In the genomic region with DNA sequence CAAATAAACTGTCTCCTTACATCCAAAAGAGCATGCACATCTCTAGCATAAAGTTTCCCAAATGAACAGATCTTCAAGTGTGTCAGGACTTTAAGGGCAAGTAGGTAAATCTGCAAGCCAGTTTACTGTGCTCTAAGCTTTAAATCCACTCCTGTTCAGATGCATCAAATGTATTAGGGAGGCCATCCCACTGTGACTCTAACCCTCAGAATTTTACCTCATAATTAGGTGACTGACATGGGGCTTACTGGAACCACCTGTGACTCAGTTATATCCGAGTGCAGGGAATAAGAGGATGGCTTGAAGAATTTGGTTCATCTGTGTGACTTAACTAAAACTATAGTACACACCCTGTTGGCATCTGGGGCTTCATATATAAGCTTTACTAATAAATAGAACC, we compare ENCODE assay signal across 8 mouse cellular contexts. TPM values are rescaled to one million over a fixed set of nuclear protein-coding genes. Genes with fewer than 3 reads are reported as not detected.
A peak's percentile ranks its signal among the peaks of the same experiment; 100 is the strongest.
DNase-seq lines count a peak whose midpoint lies in the region; ATAC-seq and TF ChIP-seq lines count a peak whose summit lies in the region.

No protein-coding gene starts in this region.

- ATAC-seq in neural tube, embryonic 11.5 days (ENCODE audit: insufficient read depth, low FRiP score, low TSS enrichment) = no peak
- no peak for ATAC-seq in forebrain, embryonic 11.5 days (replicated peaks; ENCODE audit: low FRiP score)
- no peak for ATAC-seq in limb, embryonic 14.5 days (ENCODE audit: low FRiP score, low read depth)
- no peak for ATAC-seq in stomach, embryonic 15.5 days (ENCODE audit: insufficient read depth, low FRiP score, low read depth)

- H3K36me3 ChIP-seq in neural tube, embryonic 11.5 days (ENCODE audit: control insufficient read depth, insufficient read depth, low read length) = peaks cover 9% of the 10 kb centered on the region; the same call in 1 of the 2 replicates
- peaks cover 4% of the 10 kb centered on the region; the same call in 1 of the 2 replicates for H3K36me3 ChIP-seq in forebrain, embryonic 11.5 days (ENCODE audit: control insufficient read depth, insufficient read depth, low read length)
- peaks cover 39% of the 10 kb centered on the region for H3K36me3 ChIP-seq in limb, embryonic 14.5 days (ENCODE audit: control insufficient read depth, insufficient read depth, low read length)
- peaks cover 20% of the 10 kb centered on the region for H3K36me3 ChIP-seq in stomach, embryonic 15.5 days

- H3K4me2 ChIP-seq in neural tube, embryonic 11.5 days (ENCODE audit: low read depth) = peak overlapping the region; percentile 66
- H3K4me2 ChIP-seq in forebrain, embryonic 11.5 days (ENCODE audit: low read depth, low read length, severe bottlenecking) = peak overlapping the region; percentile 66
- H3K4me2 ChIP-seq in limb, embryonic 14.5 days (replicated peaks; ENCODE audit: low read depth, low read length, severe bottlenecking) = peak overlapping the region; percentile 54
- H3K4me2 ChIP-seq in stomach, embryonic 15.5 days = peak overlapping the region; percentile 65

- peak overlapping the region; percentile 65 for H3K4me3 ChIP-seq in neural tube, embryonic 11.5 days (ENCODE audit: low read depth, low read length)
- peak overlapping the region; percentile 76 for H3K4me3 ChIP-seq in forebrain, embryonic 11.5 days (ENCODE audit: low read depth, low read length)
- H3K4me3 ChIP-seq in limb, embryonic 14.5 days (replicated peaks; ENCODE audit: low read length) = peak overlapping the region; percentile 72
- peak overlapping the region; percentile 87 for H3K4me3 ChIP-seq in stomach, embryonic 15.5 days (replicated peaks)

- peak overlapping the region; percentile 91 for H3K9ac ChIP-seq in neural tube, embryonic 11.5 days (ENCODE audit: low read length)
- H3K9ac ChIP-seq in forebrain, embryonic 11.5 days (ENCODE audit: low read length) = peak overlapping the region; percentile 89
- H3K9ac ChIP-seq in limb, embryonic 14.5 days (ENCODE audit: low read depth, low read length, severe bottlenecking) = peak overlapping the region; percentile 95
- H3K9ac ChIP-seq in stomach, embryonic 15.5 days = peak overlapping the region; percentile 83; the same call in 1 of the 2 replicates

- DNase-seq in neural tube, embryonic 11.5 days (ENCODE audit: low spot score) = no peak
- DNase-seq in neural tube, embryonic 10.5 days (ENCODE audit: extremely low spot score, low spot score) = no peak
- DNase-seq in forebrain, embryonic 11.5 days (ENCODE audit: low spot score) = no peak
- DNase-seq in limb, embryonic 14.5 days (ENCODE audit: low spot score) = no peak
- no peak for DNase-seq in cerebellum, postnatal 25 days
- DNase-seq in urinary bladder, postnatal 10 days (ENCODE audit: low spot score) = no peak
- DNase-seq in T-cell, adult 2 months (ENCODE audit: low spot score) = no peak

- 52% methylated on average over 1 of the region's 1 CpGs for WGBS in neural tube, embryonic 11.5 days
- 36% methylated on average over 1 of the region's 1 CpGs for WGBS in forebrain, embryonic 11.5 days
- 14% methylated on average over 1 of the region's 1 CpGs for WGBS in limb, embryonic 14.5 days
- WGBS in stomach, embryonic 15.5 days = 23% methylated on average over 1 of the region's 1 CpGs

- H3K27ac ChIP-seq in neural tube, embryonic 11.5 days (ENCODE audit: low read depth, low read length) = no peak overlapping the region; the same call in 1 of the 2 replicates
- no peak overlapping the region for H3K27ac ChIP-seq in forebrain, embryonic 11.5 days (ENCODE audit: low read depth, low read length)
- peak overlapping the region; percentile 99; the same call in 1 of the 2 replicates for H3K27ac ChIP-seq in limb, embryonic 14.5 days (replicated peaks; ENCODE audit: low read depth, low read length)
- peak overlapping the region; percentile 100; the same call in 1 of the 2 replicates for H3K27ac ChIP-seq in stomach, embryonic 15.5 days

- H3K4me1 ChIP-seq in neural tube, embryonic 11.5 days (ENCODE audit: control insufficient read depth, insufficient read depth, low read length) = peaks cover 5% of the 10 kb centered on the region
- peaks cover 6% of the 10 kb centered on the region; the same call in 1 of the 2 replicates for H3K4me1 ChIP-seq in forebrain, embryonic 11.5 days (replicated peaks; ENCODE audit: control insufficient read depth, insufficient read depth, low read length)
- H3K4me1 ChIP-seq in limb, embryonic 14.5 days (ENCODE audit: control insufficient read depth, insufficient read depth, low read length) = peaks cover 9% of the 10 kb centered on the region
- H3K4me1 ChIP-seq in stomach, embryonic 15.5 days = peaks cover 2% of the 10 kb centered on the region; the same call in 1 of the 2 replicates

- H3K27me3 ChIP-seq in neural tube, embryonic 11.5 days (ENCODE audit: control insufficient read depth, insufficient read depth, low read length) = no peaks in the 10 kb centered on the region
- no peaks in the 10 kb centered on the region for H3K27me3 ChIP-seq in forebrain, embryonic 11.5 days (ENCODE audit: control insufficient read depth, insufficient read depth, low read length)
- H3K27me3 ChIP-seq in limb, embryonic 14.5 days (ENCODE audit: control insufficient read depth, insufficient read depth, low read length) = no peaks in the 10 kb centered on the region
- H3K27me3 ChIP-seq in stomach, embryonic 15.5 days (replicated peaks) = no peaks in the 10 kb centered on the region

- TF ChIP-seq POLR2A in limb, embryonic 14.5 days (IDR thresholded peaks at IDR 0.05; ENCODE audit: borderline replicate concordance, extremely low read depth, insufficient read depth, insufficient read length) = no peak

- no peaks in the 10 kb centered on the region for H3K9me3 ChIP-seq in neural tube, embryonic 11.5 days (ENCODE audit: control insufficient read depth, low read length)
- no peaks in the 10 kb centered on the region for H3K9me3 ChIP-seq in forebrain, embryonic 11.5 days (ENCODE audit: control insufficient read depth, low read length)
- H3K9me3 ChIP-seq in limb, embryonic 14.5 days (ENCODE audit: control insufficient read depth, low read length) = no peaks in the 10 kb centered on the region
- H3K9me3 ChIP-seq in stomach, embryonic 15.5 days = no peaks in the 10 kb centered on the region

RNA-seq across cellular contexts. Expression of gene Tor1aip2, which starts 0.5 kb away (rescaled TPM):
- 116 and 125 TPM in 2 replicates for polyA plus RNA-seq in neural tube, embryonic 11.5 days (2014; fragmentation: Nextera tagmentation; extraction: Ambion mirVana)
- 112 and 116 TPM in 2 replicates for polyA plus RNA-seq in forebrain, embryonic 11.5 days (2014; fragmentation: Nextera tagmentation; extraction: Ambion mirVana)
- polyA plus RNA-seq in limb, embryonic 14.5 days (2012; rRNA removed) = 94.4 and 107 TPM in 2 replicates
- 121 and 123 TPM in 2 replicates for polyA plus RNA-seq in limb, embryonic 14.5 days (2014; fragmentation: Nextera tagmentation; extraction: Ambion mirVana)
- 108 and 113 TPM in 2 replicates for polyA plus RNA-seq in stomach, embryonic 15.5 days (2015; fragmentation: Nextera tagmentation; extraction: Ambion mirVana)

RNA-seq across cellular contexts. Expression of gene Tor1aip1, which starts 1.6 kb away (rescaled TPM):
- 32.6 and 40.6 TPM in 2 replicates for polyA plus RNA-seq in neural tube, embryonic 11.5 days (2014; fragmentation: Nextera tagmentation; extraction: Ambion mirVana)
- 36.0 and 39.5 TPM in 2 replicates for polyA plus RNA-seq in forebrain, embryonic 11.5 days (2014; fragmentation: Nextera tagmentation; extraction: Ambion mirVana)
- polyA plus RNA-seq in limb, embryonic 14.5 days (2012; rRNA removed) = 22.4 and 27.2 TPM in 2 replicates
- 45.6 and 49.7 TPM in 2 replicates for polyA plus RNA-seq in limb, embryonic 14.5 days (2014; fragmentation: Nextera tagmentation; extraction: Ambion mirVana)
- polyA plus RNA-seq in stomach, embryonic 15.5 days (2015; fragmentation: Nextera tagmentation; extraction: Ambion mirVana) = 36.0 and 39.7 TPM in 2 replicates

Comparison
In these comparisons a context has a peak if more than half of its experiments do, and no peak if none do; other contexts are left out.
1. H3K27ac ChIP-seq: peak in limb, embryonic 14.5 days (single experiment) and stomach, embryonic 15.5 days (single experiment); none in neural tube, embryonic 11.5 days (single experiment) and forebrain, embryonic 11.5 days (single experiment).
2. Peak in every context shown above with its lines, with median percentiles within 50 percentile points of each other: H3K4me2 ChIP-seq, H3K4me3 ChIP-seq and H3K9ac ChIP-seq.